Mouse (Mus musculus): ENCODE measurements at regions not wholly inside any gene's neighbourhood (a gene's known extent, or its start where the extent isn't known, plus 50 kb on each side); places are given as distances from the start of the nearest gene placed in this dataset.

DNA sequence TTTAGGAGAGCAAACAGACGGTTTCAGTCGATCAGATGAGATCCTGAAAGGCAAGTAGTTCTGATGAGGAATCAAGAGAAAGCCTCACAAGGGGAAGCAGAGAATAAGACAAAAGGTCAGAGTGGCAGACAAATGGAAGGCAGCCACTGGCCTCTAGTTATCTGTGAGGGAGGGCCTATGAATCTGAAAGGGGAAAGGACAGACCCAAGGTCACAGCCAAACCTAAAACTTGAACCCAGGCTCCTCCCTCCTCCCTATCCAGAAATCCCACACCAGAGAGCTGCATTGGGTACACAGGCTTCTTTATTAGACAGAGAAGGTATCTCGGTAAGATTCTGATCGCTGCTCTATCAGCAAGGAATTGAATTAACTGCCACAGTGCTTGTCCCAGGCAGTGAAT is 476.0 kb downstream of the Prss52 start:
- DNase-seq (ENCODE audit: low spot score), result no peak

DNA sequence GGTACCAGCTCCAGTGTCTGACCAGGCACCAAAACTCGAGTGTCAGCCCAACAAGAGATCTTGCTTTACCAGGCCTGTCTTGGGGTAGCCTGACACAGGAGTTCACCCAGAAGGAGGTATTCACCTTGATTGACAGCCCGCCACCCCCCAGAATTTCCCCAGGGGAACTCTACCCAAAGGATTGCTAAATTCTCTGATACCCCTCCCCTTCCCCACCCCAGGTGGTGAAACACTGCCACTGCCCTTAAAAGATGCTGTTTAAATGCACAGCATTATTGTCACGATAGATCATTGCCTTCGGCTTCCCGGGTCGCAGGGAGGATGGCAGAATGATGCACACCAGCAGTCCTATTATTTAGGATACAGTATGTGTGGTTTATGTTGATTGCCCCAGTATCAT is 476.8 kb downstream of the Prss52 start:
- no peak for DNase-seq (ENCODE audit: low spot score)

DNA sequence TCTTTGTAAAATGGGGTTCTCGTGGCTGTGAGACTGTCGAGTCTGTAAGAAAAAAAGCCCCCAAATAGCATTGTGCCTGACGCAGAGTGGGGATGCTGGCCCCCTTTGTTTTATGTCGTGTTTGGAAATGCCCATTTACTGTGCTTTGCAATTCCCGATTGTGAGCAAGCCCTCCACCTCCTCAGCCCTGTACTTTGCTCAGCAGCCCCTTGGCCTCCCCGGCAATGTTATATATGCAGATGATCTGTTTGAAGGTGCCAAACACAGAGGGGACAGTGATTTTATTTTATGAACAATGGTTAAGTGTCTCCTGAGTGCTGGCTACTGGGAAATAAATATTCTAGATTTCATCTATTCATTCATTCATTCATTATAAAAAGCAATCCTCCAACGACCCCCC is 477.6 kb downstream of the Prss52 start:
- DNase-seq (ENCODE audit: low spot score), result no peak

GRCm38 (mm10) chr14:64582822-64583221 is 478.7 kb downstream of the Prss52 start:
- no peak for DNase-seq (ENCODE audit: low spot score)

DNA sequence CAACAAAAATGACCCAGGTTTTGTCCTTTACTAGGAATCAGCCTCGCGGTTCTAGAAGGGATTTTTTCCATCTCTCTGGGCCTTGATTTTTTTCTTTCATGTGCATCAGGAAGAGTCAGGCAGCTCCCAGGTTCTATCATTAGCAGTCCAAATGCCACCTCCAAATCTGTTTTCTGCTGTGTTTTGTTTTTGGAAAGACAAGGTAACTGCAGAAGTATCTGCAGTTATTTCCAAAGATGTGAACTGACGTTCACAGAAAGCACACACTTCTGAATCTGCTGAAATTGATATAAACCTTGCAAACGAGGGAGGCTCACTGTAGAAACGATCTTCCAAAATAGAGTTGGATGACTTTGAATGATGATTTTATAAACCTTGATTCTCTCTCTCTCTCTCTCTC is 480.1 kb downstream of the Prss52 start:
- no peak for DNase-seq (ENCODE audit: low spot score)

GRCm38 (mm10) chr14:64585081-64585470 is 481.0 kb downstream of the Prss52 start:
- no peak for DNase-seq (ENCODE audit: low spot score)

GRCm38 (mm10) chr14:64585471-64586192 is 481.5 kb downstream of the Prss52 start:
- no peak for DNase-seq (ENCODE audit: low spot score)

- DNase-seq (ENCODE audit: low spot score), result no peak
These were observed 482.3 kb downstream of the Prss52 start for GRCm38 (mm10) chr14:64586386-64586859.

DNA sequence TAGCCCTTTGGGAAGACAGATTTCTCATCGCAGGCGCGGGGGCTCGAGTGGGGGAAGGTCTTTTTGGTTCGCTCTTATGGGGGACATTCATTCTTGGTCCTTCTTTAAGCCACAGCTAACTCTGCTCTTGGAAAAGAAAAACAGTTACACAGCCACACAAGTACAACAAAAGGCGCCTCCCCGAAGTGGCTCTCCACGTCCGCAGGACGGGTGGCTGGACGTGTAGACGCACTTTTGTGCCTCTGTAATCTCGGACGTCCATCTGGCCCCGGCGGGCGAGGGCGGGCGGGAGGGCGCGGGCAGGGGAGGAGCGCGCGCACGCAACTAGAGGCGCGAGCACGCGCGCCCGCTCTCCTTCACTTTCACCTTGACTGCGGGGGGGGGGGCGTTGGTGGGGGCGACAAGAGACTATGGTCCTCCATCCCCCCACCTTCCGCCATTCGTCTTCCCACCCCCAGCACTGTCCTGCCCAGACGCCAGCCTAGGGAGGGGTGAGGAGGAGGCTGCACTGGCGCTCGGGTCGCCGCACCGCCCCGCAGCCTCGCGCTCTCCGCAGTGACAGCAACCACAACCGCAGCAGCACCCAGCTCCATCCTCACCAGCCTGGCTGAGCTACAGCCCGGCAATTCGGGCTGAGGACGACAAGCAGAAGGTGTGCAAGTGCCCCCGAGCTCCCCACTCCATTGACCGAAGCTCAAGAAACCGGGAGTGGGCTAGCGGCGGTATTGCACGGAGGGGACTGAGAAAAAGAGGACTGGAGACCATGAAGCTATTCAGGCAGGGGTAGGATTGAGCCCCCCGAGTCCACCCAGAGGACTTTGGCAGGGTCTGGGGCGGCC is 483.0 kb downstream of the Prss52 start:
- DNase-seq (ENCODE audit: low spot score), result no peak

DNA sequence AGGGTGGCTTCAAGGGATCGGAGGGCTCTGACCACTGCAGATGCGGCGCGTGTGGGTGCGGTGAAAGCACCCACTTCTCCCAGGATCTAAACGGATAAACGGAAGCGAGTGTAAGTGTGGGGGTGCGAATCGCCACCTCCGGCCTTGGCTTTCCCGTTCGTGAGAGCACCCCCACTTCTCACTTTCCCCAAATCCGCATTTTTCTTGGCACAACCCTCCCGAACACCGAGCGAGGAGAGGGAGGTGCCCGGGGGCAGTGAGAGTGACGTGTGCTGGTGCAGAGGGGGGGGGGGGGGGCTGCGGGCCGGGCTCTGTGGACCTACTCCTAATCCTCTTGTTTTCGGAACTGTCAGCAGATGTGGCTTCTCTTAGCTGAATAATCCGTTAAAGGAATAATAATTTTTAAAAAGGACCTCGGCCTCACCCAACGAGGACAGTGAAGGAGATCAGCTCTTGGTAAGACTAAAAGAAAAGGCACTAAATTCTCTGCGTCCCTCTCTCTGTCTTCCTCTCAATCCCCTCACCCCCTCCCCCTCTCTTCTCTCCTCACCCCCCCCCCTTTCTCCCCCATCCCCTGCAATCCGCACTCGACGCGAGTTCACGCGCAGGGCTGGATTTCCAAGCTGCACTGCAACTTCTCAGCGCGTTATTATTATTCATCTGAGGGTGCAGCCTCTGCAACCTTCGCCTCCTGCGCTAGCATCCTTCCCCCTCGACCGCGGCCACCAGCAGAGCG is 483.8 kb downstream of the Prss52 start:
- DNase-seq (ENCODE audit: low spot score), result no peak

DNA sequence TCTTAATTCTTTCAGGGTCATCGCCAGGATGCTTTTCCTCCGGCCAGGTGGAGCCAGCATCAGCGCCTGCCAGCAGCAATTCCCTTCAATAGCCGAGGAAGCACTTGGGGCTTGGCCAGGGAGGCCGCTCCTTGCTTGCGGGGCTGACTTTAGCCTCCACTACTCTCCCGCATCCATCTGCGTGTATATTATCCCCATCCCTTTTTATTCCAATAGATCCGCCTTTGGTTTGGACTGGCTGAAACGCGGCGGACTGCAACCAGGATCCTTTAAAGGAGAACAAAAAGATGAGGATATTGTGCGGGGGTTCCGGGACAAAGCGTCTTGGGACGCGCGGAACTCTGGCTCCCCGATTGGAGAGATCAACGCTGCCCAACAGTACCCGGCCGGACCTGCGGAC is 484.5 kb downstream of the Prss52 start:
- no peak for DNase-seq (ENCODE audit: low spot score)

- DNase-seq (ENCODE audit: low spot score), result no peak
These were observed 485.0 kb downstream of the Prss52 start for GRCm38 (mm10) chr14:64589126-64589525.

GRCm38 (mm10) chr14:64589571-64590547 is 485.8 kb downstream of the Prss52 start:
- DNase-seq (ENCODE audit: low spot score), result no peak

- DNase-seq (ENCODE audit: low spot score), result no peak
These were observed 486.5 kb downstream of the Prss52 start for GRCm38 (mm10) chr14:64590611-64591010.

DNA sequence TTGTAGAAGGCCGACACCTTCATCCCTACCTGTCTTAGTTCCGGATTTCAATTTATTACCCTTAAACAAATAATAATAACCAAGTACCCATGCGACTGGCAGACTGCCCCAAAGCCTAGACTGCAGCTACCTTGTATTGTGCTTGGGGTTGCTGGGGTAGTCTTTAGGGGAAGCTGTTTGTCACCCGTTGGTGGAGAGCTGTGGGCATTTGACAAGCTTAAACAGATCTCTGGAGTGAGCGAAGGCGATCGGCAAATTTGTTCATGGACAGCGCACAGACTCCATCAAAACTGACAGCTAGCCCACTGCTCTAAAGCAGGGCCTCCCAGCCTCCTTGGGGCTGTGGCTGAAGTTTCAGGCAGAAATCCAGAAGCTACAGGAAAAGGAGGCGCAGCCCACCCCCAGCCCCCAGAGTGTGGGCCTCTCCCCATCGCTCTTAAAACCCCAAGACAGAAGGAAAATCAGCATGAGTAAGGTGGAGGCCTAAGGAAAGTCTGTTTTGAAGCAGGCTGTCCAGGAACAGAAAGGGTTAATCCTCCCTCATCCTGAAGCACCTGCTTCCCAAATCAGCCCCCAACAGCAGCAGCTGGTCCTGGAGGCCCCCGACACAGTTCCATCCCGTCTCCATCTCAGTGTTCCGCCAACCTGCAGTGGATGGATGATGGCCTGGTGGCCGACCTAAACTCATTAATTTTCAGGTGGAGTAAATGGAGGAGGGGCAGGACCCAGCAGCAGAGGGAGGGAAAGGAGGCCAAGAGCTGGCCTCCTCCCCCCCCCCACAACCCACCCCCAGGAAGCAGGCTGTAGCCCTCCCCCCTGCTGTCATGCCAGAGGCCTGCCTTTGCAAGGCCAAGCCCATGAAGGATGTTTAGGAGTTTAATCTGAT is 487.2 kb downstream of the Prss52 start:
- no peak for DNase-seq (ENCODE audit: low spot score)

DNA sequence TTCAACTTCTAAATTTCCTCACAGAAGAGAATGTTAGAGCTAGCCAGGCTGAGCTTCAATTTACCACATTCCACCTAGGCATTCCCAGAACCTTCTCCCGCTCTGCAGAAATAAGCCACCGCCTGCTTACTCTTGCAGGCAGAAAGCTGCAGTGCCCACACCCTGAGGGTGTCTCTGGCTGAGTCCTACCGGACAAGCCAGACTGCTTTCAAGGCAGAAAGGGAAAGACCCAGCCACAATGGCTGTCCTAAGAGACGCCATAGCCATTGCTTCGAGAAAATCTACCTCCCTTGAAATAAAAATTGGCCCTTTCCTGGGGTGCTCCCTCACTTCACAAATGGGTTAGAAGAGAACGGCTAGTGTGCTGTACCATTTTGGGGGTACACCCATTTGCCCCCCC is 488.1 kb downstream of the Prss52 start:
- DNase-seq (ENCODE audit: low spot score), result no peak

GRCm38 (mm10) chr14:64592706-64593320 is 488.7 kb downstream of the Prss52 start:
- no peak for DNase-seq (ENCODE audit: low spot score)

DNA sequence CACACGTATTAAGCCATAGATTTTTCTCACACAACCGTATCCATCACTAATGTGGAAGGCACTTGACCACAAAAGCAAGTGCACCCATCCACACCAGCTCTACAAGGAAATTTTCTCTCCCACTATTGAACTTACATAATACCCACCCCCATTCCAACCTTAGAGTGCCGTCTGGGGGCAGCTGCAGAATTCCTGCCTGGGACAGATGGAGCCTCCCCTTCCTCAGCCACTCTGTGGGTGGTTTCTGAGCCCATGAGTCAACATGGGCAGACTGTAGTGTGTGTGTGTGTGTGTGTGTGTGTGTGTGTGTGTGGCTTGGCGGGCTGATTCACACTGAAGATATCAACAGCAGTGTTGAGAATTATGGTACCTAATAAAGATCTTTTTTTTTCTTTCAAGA is 489.5 kb downstream of the Prss52 start:
- DNase-seq (ENCODE audit: low spot score), result no peak

- DNase-seq (ENCODE audit: low spot score), result no peak
These were observed 490.0 kb downstream of the Prss52 start for GRCm38 (mm10) chr14:64594021-64594561.
